Mouse (Mus musculus): ENCODE measurements at regions not wholly inside any gene's neighbourhood (a gene's known extent, or its start where the extent isn't known, plus 50 kb on each side); places are given as distances from the start of the nearest gene placed in this dataset.
"Not testable (repeated sequence)": the region's sequence is repeated elsewhere in the genome, so short reads cannot be mapped to it uniquely, and the experiment has no call there.

GRCm38 (mm10) chrX:3847491-3847890, 94.8 kb upstream of the Btbd35f10 start:
- H3K79me2 ChIP-seq (ENCODE audit: control insufficient read depth, insufficient read depth, low read length, poor library complexity); H3K4me3 ChIP-seq (ENCODE audit: control insufficient read depth in 1 of 2, insufficient read depth in 1 of 2, low read depth in 2 of 2, low read length in 2 of 2); H3K27me3 ChIP-seq (ENCODE audit: control insufficient read depth in 1 of 2, insufficient read depth in 2 of 2, low read length in 2 of 2); H3K9ac ChIP-seq (ENCODE audit: control insufficient read depth, low read depth, low read length, poor library complexity, severe bottlenecking); H3K9me3 ChIP-seq (replicated peaks; ENCODE audit: insufficient read depth, low read length); H3K36me3 ChIP-seq (ENCODE audit: control insufficient read depth in 1 of 2, insufficient read depth in 2 of 2, low read length in 2 of 2); H3K27ac ChIP-seq (ENCODE audit: control insufficient read depth, low read depth, low read length); H3K4me1 ChIP-seq (ENCODE audit: control insufficient read depth in 1 of 2, insufficient read depth in 2 of 2, low read length in 2 of 2): not testable (repeated sequence)
- peak; percentile 0 for DNase-seq (ENCODE audit: low read depth, low spot score)

Data from MEL (cell line).